Mouse (Mus musculus) stomach, postnatal 0 days (tissue): Measurements from ENCODE around the gene Gm49336.

Experiments used
- CTCF ChIP-seq: IDR thresholded peaks from 2 replicates; pipeline ENCODE4 v1.5.1; 2016; ENCODE audit warnings: antibody characterized with exemption, low read depth, mild to moderate bottlenecking, moderate library complexity
- EP300 ChIP-seq: optimal IDR thresholded peaks from 2 replicates; pipeline ENCODE3; 2016; ENCODE audit warnings: antibody characterized with exemption

- no peak for TF ChIP-seq CTCF
- TF ChIP-seq EP300: no peak
Measured at GRCm38 (mm10) chr14:60301024-60301423, 49.7 kb upstream of the Gm49336 start.
